Mouse (Mus musculus) ES-E14 (cell line): ENCODE results near the gene Epha1. TPM values are rescaled to one million over a fixed set of nuclear protein-coding genes. Genes with fewer than 3 reads are reported as not detected.

ENCODE experiments used
- DNase-seq: peaks from one replicate; pipeline ENCODE4 v3.0.0-alpha.2; 2013; ENCODE audit warnings: low read depth, low spot score
- H3K27ac ChIP-seq: 2 replicates; pipeline ENCODE4 v1.5.1; 2012; ENCODE audit warnings: low read depth, mild to moderate bottlenecking, low read length, moderate library complexity, mixed read lengths; ENCODE audit not compliant: poor library complexity, insufficient read depth, severe bottlenecking
- H3K36me3 ChIP-seq: 2 replicates; pipeline ENCODE4 v1.6.1; 2012; ENCODE audit warnings: mild to moderate bottlenecking, low read length, moderate library complexity, mixed read lengths; ENCODE audit not compliant: control insufficient read depth, poor library complexity, insufficient read depth, severe bottlenecking
- H3K4me1 ChIP-seq, 2 experiments: fragments of 150-350 bp in 1 of 2; sonication (generic) in 1 of 2; 2 replicates each; pipeline ENCODE4 v1.6.1; 2012; ENCODE audit warnings: low read length in 2 of 2, mild to moderate bottlenecking in 1 of 2, mixed read lengths in 1 of 2; ENCODE audit not compliant: control insufficient read depth in 2 of 2, insufficient read depth in 2 of 2, poor library complexity in 1 of 2
- H3K4me3 ChIP-seq, 2 experiments: fragments of 150-350 bp in 1 of 2; sonication (generic) in 1 of 2; 2 replicates each; pipeline ENCODE4 v1.5.1; 2012; ENCODE audit warnings: low read length in 2 of 2, low read depth in 1 of 2, mild to moderate bottlenecking in 1 of 2, mixed read lengths in 1 of 2; ENCODE audit not compliant: insufficient read depth in 1 of 2, poor library complexity in 1 of 2, severe bottlenecking in 1 of 2
- H3K9ac ChIP-seq: 2 replicates; pipeline ENCODE4 v1.6.1; 2012; ENCODE audit warnings: low read depth, mild to moderate bottlenecking, low read length, mixed read lengths; ENCODE audit not compliant: poor library complexity, insufficient read depth, severe bottlenecking
- H3K9me3 ChIP-seq: fragments of 150-350 bp; sonication (generic); 2 replicates; pipeline ENCODE4 v1.6.1; 2012; ENCODE audit warnings: low read depth, mild to moderate bottlenecking, low read length; ENCODE audit not compliant: control insufficient read depth, insufficient read depth
- CHD2 ChIP-seq: IDR thresholded peaks from 2 replicates; pipeline ENCODE4 v1.6.1; 2014; ENCODE audit warnings: mild to moderate bottlenecking, low read depth, low read length, inconsistent platforms
- HCFC1 ChIP-seq: IDR thresholded peaks from 2 replicates; pipeline ENCODE4 v1.6.1; 2012; ENCODE audit warnings: low read length, inconsistent platforms, borderline replicate concordance; ENCODE audit not compliant: insufficient read depth
- MAFK ChIP-seq: IDR thresholded peaks from 2 replicates; pipeline ENCODE4 v1.6.1; 2014; ENCODE audit warnings: mild to moderate bottlenecking, low read depth, low read length, inconsistent platforms; ENCODE audit not compliant: insufficient read depth
- ZC3H11A ChIP-seq: IDR thresholded peaks from 2 replicates; pipeline ENCODE4 v1.6.1; 2012; ENCODE audit warnings: low read depth, mild to moderate bottlenecking, inconsistent platforms, low read length, borderline replicate concordance
- ZNF384 ChIP-seq: IDR thresholded peaks from 2 replicates; pipeline ENCODE4 v1.6.1; 2012; ENCODE audit warnings: low read depth, low read length, inconsistent platforms
- in situ Hi-C, 2 experiments: fragments of 600-800 bp; cut with MboI; formaldehyde crosslinking; loops; one replicate each; pipeline ENCODE4 v1.15.1; 2025; ENCODE audit warnings: low sequenced_read_pairs in 2 of 2, inconsistent platforms in 1 of 2; ENCODE audit not compliant: unreplicated experiment in 2 of 2
- total RNA-seq: library from RNA; depleted of rRNA; stranded (reverse); fragments of 300-350 nt; gene quantifications from 2 replicates; pipeline ENCODE4 v1.2.3, GENCODE M21; 2012

Epha1 gene
- total RNA-seq, 1 experiment = 24.1 TPM

GRCm38 (mm10) chr6:42361041-42361895 is 11.8 kb downstream of the Epha1 start:
- H3K4me3 ChIP-seq = no peak overlapping the region
- H3K4me1 ChIP-seq = peaks cover 0 to 2% of the 10 kb centered on the region in 2 experiments; a peak in 1 of 4 replicates
- no peak overlapping the region for H3K27ac ChIP-seq
- in situ Hi-C loops = no loop called here
- H3K9me3 ChIP-seq = no peaks in the 10 kb centered on the region
- no peak for DNase-seq
- H3K36me3 ChIP-seq = peaks cover 21% of the 10 kb centered on the region; the same call in 1 of the 2 replicates
- no peak for TF ChIP-seq HCFC1
- TF ChIP-seq CHD2 = no peak
- TF ChIP-seq MAFK = no peak
- TF ChIP-seq ZC3H11A = no peak
- TF ChIP-seq ZNF384 = no peak
- no peak overlapping the region for H3K9ac ChIP-seq

- no peak for TF ChIP-seq CHD2
- no peak for TF ChIP-seq ZNF384
- TF ChIP-seq HCFC1 = no peak
- TF ChIP-seq MAFK = no peak
- TF ChIP-seq ZC3H11A = no peak
- Histone ChIP-seq H3K4me1 (peaks cover 0 to 2% of the 10 kb centered on the region in 2 experiments; a peak in 1 of 4 replicates), H3K9ac (no peak overlapping the region), H3K27ac (no peak overlapping the region), H3K9me3 (no peaks in the 10 kb centered on the region), H3K36me3 (peaks cover 19% of the 10 kb centered on the region; the same call in 1 of the 2 replicates), H3K4me3 (no peak overlapping the region)
- no peak for DNase-seq
- in situ Hi-C loops = no loop called here
Observed at GRCm38 (mm10) chr6:42360231-42360840, 12.7 kb downstream of the Epha1 start.

GRCm38 (mm10) chr6:42359364-42360147 is 13.5 kb downstream of the Epha1 start:
- DNase-seq = no peak
- Histone ChIP-seq H3K4me1 (peaks cover 0 to 2% of the 10 kb centered on the region in 2 experiments; a peak in 1 of 4 replicates), H3K9ac (no peak overlapping the region), H3K27ac (no peak overlapping the region), H3K9me3 (no peaks in the 10 kb centered on the region), H3K4me3 (no peak overlapping the region), H3K36me3 (peaks cover 17% of the 10 kb centered on the region; the same call in 1 of the 2 replicates)
- in situ Hi-C loops = no loop called here
- TF ChIP-seq HCFC1 (no peak), ZNF384 (no peak), MAFK (no peak), ZC3H11A (no peak), CHD2 (no peak)

GRCm38 (mm10) chr6:42358901-42359300 is 14.2 kb downstream of the Epha1 start:
- peaks cover 15% of the 10 kb centered on the region; the same call in 1 of the 2 replicates for H3K36me3 ChIP-seq

More at GRCm38 (mm10) chr6:42358901-42359300, 14.2 kb downstream of the Epha1 start:
- no peak for DNase-seq
- H3K27ac ChIP-seq = no peak overlapping the region
- H3K4me3 ChIP-seq = no peak overlapping the region
- in situ Hi-C loops = no loop called here
- H3K9me3 ChIP-seq = no peaks in the 10 kb centered on the region
- H3K4me1 ChIP-seq = peaks cover 0 to 2% of the 10 kb centered on the region in 2 experiments; a peak in 1 of 4 replicates
- H3K9ac ChIP-seq = no peak overlapping the region
- no peak for TF ChIP-seq ZNF384
- TF ChIP-seq ZC3H11A = no peak
- TF ChIP-seq HCFC1 = no peak
- TF ChIP-seq CHD2 = no peak
- TF ChIP-seq MAFK = no peak
